Mouse (Mus musculus): ENCODE measurements at regions not wholly inside any gene's neighbourhood (a gene's known extent, or its start where the extent isn't known, plus 50 kb on each side); places are given as distances from the start of the nearest gene placed in this dataset.

- no peak for DNase-seq (ENCODE audit: low read depth)
Observed at GRCm38 (mm10) chr5:119350325-119350915, 320.0 kb upstream of the Tbx3 start.

- no peak for DNase-seq (ENCODE audit: low read depth)
Observed at GRCm38 (mm10) chr5:119355471-119355870, 315.0 kb upstream of the Tbx3 start.

- no peak for DNase-seq (ENCODE audit: low read depth)
Observed at GRCm38 (mm10) chr5:119356051-119356450, 314.4 kb upstream of the Tbx3 start.

GRCm38 (mm10) chr5:119359709-119360108, 310.8 kb upstream of the Tbx3 start:
- no peak for DNase-seq (ENCODE audit: low read depth)

GRCm38 (mm10) chr5:119360351-119360750, 310.1 kb upstream of the Tbx3 start:
- no peak for DNase-seq (ENCODE audit: low read depth)

- no peak for DNase-seq (ENCODE audit: low read depth)
Observed at GRCm38 (mm10) chr5:119361406-119362044, 308.9 kb upstream of the Tbx3 start.

GRCm38 (mm10) chr5:119362452-119362851, 308.0 kb upstream of the Tbx3 start:
- no peak for DNase-seq (ENCODE audit: low read depth)

- no peak for DNase-seq (ENCODE audit: low read depth)
Observed at GRCm38 (mm10) chr5:119364250-119364649, 306.2 kb upstream of the Tbx3 start.

- DNase-seq (ENCODE audit: low read depth) = no peak
Observed at GRCm38 (mm10) chr5:119365157-119365556, 305.3 kb upstream of the Tbx3 start.

GRCm38 (mm10) chr5:119366296-119366695, 304.2 kb upstream of the Tbx3 start:
- DNase-seq (ENCODE audit: low read depth) = no peak

GRCm38 (mm10) chr5:119370481-119370880, 300.0 kb upstream of the Tbx3 start:
- DNase-seq (ENCODE audit: low read depth) = no peak

- DNase-seq (ENCODE audit: low read depth) = no peak
Observed at GRCm38 (mm10) chr5:119370931-119371330, 299.5 kb upstream of the Tbx3 start.

GRCm38 (mm10) chr5:119373774-119374700, 296.4 kb upstream of the Tbx3 start:
- no peak for DNase-seq (ENCODE audit: low read depth)

- DNase-seq (ENCODE audit: low read depth) = no peak
Observed at GRCm38 (mm10) chr5:119374861-119375260, 295.6 kb upstream of the Tbx3 start.

GRCm38 (mm10) chr5:119378261-119378660, 292.2 kb upstream of the Tbx3 start:
- no peak for DNase-seq (ENCODE audit: low read depth)

GRCm38 (mm10) chr5:119379915-119380432, 290.5 kb upstream of the Tbx3 start:
- no peak for DNase-seq (ENCODE audit: low read depth)

GRCm38 (mm10) chr5:119381495-119381894, 289.0 kb upstream of the Tbx3 start:
- no peak for DNase-seq (ENCODE audit: low read depth)

- DNase-seq (ENCODE audit: low read depth) = no peak
Observed at GRCm38 (mm10) chr5:119385506-119385905, 285.0 kb upstream of the Tbx3 start.

GRCm38 (mm10) chr5:119386821-119387220, 283.6 kb upstream of the Tbx3 start:
- no peak for DNase-seq (ENCODE audit: low read depth)

GRCm38 (mm10) chr5:119387261-119387660, 283.2 kb upstream of the Tbx3 start:
- no peak for DNase-seq (ENCODE audit: low read depth)

- no peak for DNase-seq (ENCODE audit: low read depth)
Observed at GRCm38 (mm10) chr5:119388841-119389240, 281.6 kb upstream of the Tbx3 start.

GRCm38 (mm10) chr5:119389384-119389783, 281.1 kb upstream of the Tbx3 start:
- no peak for DNase-seq (ENCODE audit: low read depth)

- no peak for DNase-seq (ENCODE audit: low read depth)
Observed at GRCm38 (mm10) chr5:119389857-119390256, 280.6 kb upstream of the Tbx3 start.
